Mouse (Mus musculus): Measurements from ENCODE around the gene Upp2. TPM values are rescaled to one million over a fixed set of nuclear protein-coding genes. Genes with fewer than 3 reads are reported as not detected.

The Upp2 gene
- total RNA-seq, 2 experiments from 2014 or later: 26.7 to 33.8 TPM

GRCm38 (mm10) chr2:58742026-58742425, 174.9 kb downstream of the Upp2 start:
- TF ChIP-seq CTCF (IDR thresholded peaks at IDR 0.05): no peak
- intact Hi-C loops (cut with DNase I): no loop called here
- H3K4me3 ChIP-seq: no peak overlapping the region
- DNase-seq (ENCODE audit: extremely low spot score in 1 of 2, low spot score in 2 of 2): no peak
- H3K27ac ChIP-seq: no peak overlapping the region

GRCm38 (mm10) chr2:58743446-58743845, 176.3 kb downstream of the Upp2 start:
- no peak for TF ChIP-seq CTCF (IDR thresholded peaks at IDR 0.05)
- no peak for DNase-seq (ENCODE audit: extremely low spot score in 1 of 2, low spot score in 2 of 2)
- Histone ChIP-seq H3K27ac (no peak overlapping the region), H3K4me3 (no peak overlapping the region)
- intact Hi-C loops (cut with DNase I): no loop called here

- DNase-seq (ENCODE audit: extremely low spot score in 1 of 2, low spot score in 2 of 2): no peak
- TF ChIP-seq CTCF (IDR thresholded peaks at IDR 0.05): no peak
- intact Hi-C loops (cut with DNase I): no loop called here
- Histone ChIP-seq H3K4me3 (no peak overlapping the region), H3K27ac (no peak overlapping the region)
Measured at GRCm38 (mm10) chr2:58747483-58748229, 180.6 kb downstream of the Upp2 start.

GRCm38 (mm10) chr2:58748296-58748695, 181.2 kb downstream of the Upp2 start:
- no peak for TF ChIP-seq CTCF (IDR thresholded peaks at IDR 0.05)
- intact Hi-C loops (cut with DNase I): no loop called here
- Histone ChIP-seq H3K27ac (no peak overlapping the region), H3K4me3 (no peak overlapping the region)
- DNase-seq (ENCODE audit: extremely low spot score in 1 of 2, low spot score in 2 of 2): no peak

GRCm38 (mm10) chr2:58752891-58753290, 185.8 kb downstream of the Upp2 start:
- DNase-seq (ENCODE audit: extremely low spot score in 1 of 2, low spot score in 2 of 2): no peak
- TF ChIP-seq CTCF (IDR thresholded peaks at IDR 0.05): no peak
- H3K4me3 ChIP-seq: no peak overlapping the region
- H3K27ac ChIP-seq: no peak overlapping the region
- intact Hi-C loops (cut with DNase I): no loop called here

GRCm38 (mm10) chr2:58754736-58755135, 187.6 kb downstream of the Upp2 start:
- no peak for DNase-seq (ENCODE audit: extremely low spot score in 1 of 2, low spot score in 2 of 2)
- Histone ChIP-seq H3K4me3 (no peak overlapping the region), H3K27ac (no peak overlapping the region)
- TF ChIP-seq CTCF (IDR thresholded peaks at IDR 0.05): no peak
- intact Hi-C loops (cut with DNase I): no loop called here

GRCm38 (mm10) chr2:58758081-58758480, 191.0 kb downstream of the Upp2 start:
- no peak for DNase-seq (ENCODE audit: extremely low spot score in 1 of 2, low spot score in 2 of 2)
- no peak for TF ChIP-seq CTCF (IDR thresholded peaks at IDR 0.05)
- H3K4me3 ChIP-seq: no peak overlapping the region
- intact Hi-C loops (cut with DNase I): no loop called here
- no peak overlapping the region for H3K27ac ChIP-seq

GRCm38 (mm10) chr2:58759676-58760075, 192.6 kb downstream of the Upp2 start:
- no peak for TF ChIP-seq CTCF (IDR thresholded peaks at IDR 0.05)
- Histone ChIP-seq H3K4me3 (no peak overlapping the region), H3K27ac (no peak overlapping the region)
- intact Hi-C loops (cut with DNase I): no loop called here
- DNase-seq (ENCODE audit: extremely low spot score in 1 of 2, low spot score in 2 of 2): no peak

- Histone ChIP-seq H3K27ac (no peak overlapping the region), H3K4me3 (no peak overlapping the region)
- no peak for TF ChIP-seq CTCF (IDR thresholded peaks at IDR 0.05)
- peak; percentile 64 to 73 for DNase-seq (ENCODE audit: extremely low spot score in 1 of 2, low spot score in 2 of 2)
- intact Hi-C loops (cut with DNase I): no loop called here
Measured at GRCm38 (mm10) chr2:58765141-58765540, 198.0 kb downstream of the Upp2 start.

GRCm38 (mm10) chr2:58773833-58774232, 206.7 kb downstream of the Upp2 start:
- TF ChIP-seq CTCF (IDR thresholded peaks at IDR 0.05): no peak
- DNase-seq (ENCODE audit: extremely low spot score in 1 of 2, low spot score in 2 of 2): no peak

GRCm38 (mm10) chr2:58778986-58779495, 211.9 kb downstream of the Upp2 start:
- no peak for DNase-seq (ENCODE audit: extremely low spot score in 1 of 2, low spot score in 2 of 2)
- no peak for TF ChIP-seq CTCF (IDR thresholded peaks at IDR 0.05)
- intact Hi-C loops (cut with DNase I): no loop called here
- Histone ChIP-seq H3K27ac (no peak overlapping the region), H3K4me3 (no peak overlapping the region)

More at GRCm38 (mm10) chr2:58773833-58774232, 206.7 kb downstream of the Upp2 start:
- intact Hi-C loops (cut with DNase I): no loop called here
- no peak overlapping the region for H3K27ac ChIP-seq
- H3K4me3 ChIP-seq: no peak overlapping the region

- no peak for DNase-seq (ENCODE audit: extremely low spot score in 1 of 2, low spot score in 2 of 2)
- Histone ChIP-seq H3K27ac (no peak overlapping the region), H3K4me3 (no peak overlapping the region)
- no peak for TF ChIP-seq CTCF (IDR thresholded peaks at IDR 0.05)
- intact Hi-C loops (cut with DNase I): no loop called here
Measured at GRCm38 (mm10) chr2:58783526-58783925, 216.4 kb downstream of the Upp2 start.

GRCm38 (mm10) chr2:58786177-58786576, 219.1 kb downstream of the Upp2 start:
- intact Hi-C loops (cut with DNase I): no loop called here
- H3K27ac ChIP-seq: no peak overlapping the region
- DNase-seq (ENCODE audit: extremely low spot score in 1 of 2, low spot score in 2 of 2): no peak
- no peak for TF ChIP-seq CTCF (IDR thresholded peaks at IDR 0.05)
- no peak overlapping the region for H3K4me3 ChIP-seq
